ENCODE assay signal across 16 mouse cellular contexts in the genomic region with DNA sequence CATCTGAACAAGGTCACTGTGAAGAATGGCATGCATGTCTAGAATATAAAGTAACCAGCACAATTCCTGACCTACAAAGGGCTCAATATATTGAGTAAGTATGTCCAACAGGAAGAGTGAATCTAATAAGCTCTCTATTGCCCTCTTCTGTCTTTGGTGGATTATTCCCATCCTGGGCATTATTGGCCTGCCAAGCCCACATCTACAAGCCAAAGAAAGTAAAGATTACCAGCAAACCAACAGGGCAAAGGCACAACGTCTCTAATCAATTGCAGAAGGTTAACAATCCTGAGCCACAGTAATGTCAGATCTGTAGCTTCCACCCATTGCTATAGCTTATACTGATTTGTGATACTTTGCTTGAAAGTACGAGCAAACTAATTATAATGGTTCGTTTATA. TPM values are rescaled to one million over a fixed set of nuclear protein-coding genes. Genes with fewer than 3 reads are reported as not detected.
A peak's percentile ranks its signal among the peaks of the same experiment; 100 is the strongest.
DNase-seq lines count a peak whose midpoint lies in the region; ATAC-seq and TF ChIP-seq lines count a peak whose summit lies in the region.
"Had no signal": no experiment of that assay in that cellular context is flagged by ENCODE, and none has a peak within 500 bp of the region (broad histone marks: within the 10 kb centered on the region; RNA-seq: fewer than 3 reads in every experiment).

No protein-coding gene starts in this region.

- peak; percentile 9; the same call in 1 of the 2 replicates for TF ChIP-seq CTCF in gastrocnemius, adult 2 months (IDR thresholded peaks at IDR 0.05)
- TF ChIP-seq CTCF in kidney, postnatal 0 days (IDR thresholded peaks at IDR 0.05; ENCODE audit: low read depth): peak; percentile 38; the same call in 1 of the 2 replicates
- peak; percentile 46 for TF ChIP-seq CTCF in liver, postnatal 0 days (IDR thresholded peaks at IDR 0.05; ENCODE audit: low read depth)

- peak overlapping the region; percentile 85 for H3K27ac ChIP-seq in gastrocnemius, adult 2 months
- no peak overlapping the region for H3K27ac ChIP-seq in kidney, postnatal 0 days
- no peak overlapping the region for H3K27ac ChIP-seq in kidney, embryonic 14.5 days (ENCODE audit: low read depth, low read length)
- H3K27ac ChIP-seq in liver, postnatal 0 days (ENCODE audit: low read depth): 0 out of 2 replicates have a peak overlapping the region, but pooled peaks have one; percentile 100
- H3K27ac ChIP-seq: embryonic facial prominence, embryonic 15.5 days; hindbrain, embryonic 10.5 days; limb, embryonic 10.5 days; neural tube, embryonic 12.5 days had no signal

- no peaks in the 10 kb centered on the region for H3K27me3 ChIP-seq in kidney, postnatal 0 days (ENCODE audit: insufficient read depth, low read length)
- H3K27me3 ChIP-seq in kidney, embryonic 14.5 days (ENCODE audit: control insufficient read depth, insufficient read depth, low read length): no peaks in the 10 kb centered on the region
- no peaks in the 10 kb centered on the region for H3K27me3 ChIP-seq in liver, postnatal 0 days (ENCODE audit: insufficient read depth, low read length)
- H3K27me3 ChIP-seq: embryonic facial prominence, embryonic 15.5 days; neural tube, embryonic 12.5 days had no signal

- intact Hi-C loops in gastrocnemius, adult 2 months (cut with DNase I): no loop called here

- no peak for TF ChIP-seq EP300 in liver, postnatal 0 days (IDR thresholded peaks at IDR 0.05; ENCODE audit: low read depth)

- no peak for DNase-seq in gastrocnemius, adult 2 months
- no peak for DNase-seq in gastrocnemius, adult 18-20 months (ENCODE audit: low spot score)
- no peak for DNase-seq in kidney, postnatal 0 days (ENCODE audit: low spot score)
- DNase-seq in NIH3T3 (ENCODE audit: low read depth): peak; percentile 32
- no peak for DNase-seq in liver, postnatal 0 days
- no peak for DNase-seq in right cerebral cortex, postnatal 14 days
- no peak for DNase-seq in ovary, postnatal 36 days (ENCODE audit: low spot score)
- DNase-seq: cerebellum, postnatal 10 days; kidney, postnatal 4 days; right cerebral cortex, postnatal 25 days; thymus, postnatal 14 days had no signal

- H3K36me3 ChIP-seq in kidney, postnatal 0 days (ENCODE audit: insufficient read depth, low read length): 0 out of 2 replicates have a peak, but pooled peaks cover 5% of the 10 kb centered on the region
- peaks cover 12% of the 10 kb centered on the region; the same call in 1 of the 2 replicates for H3K36me3 ChIP-seq in kidney, embryonic 14.5 days (ENCODE audit: control insufficient read depth, insufficient read depth, low read length)
- peaks cover 62% of the 10 kb centered on the region for H3K36me3 ChIP-seq in liver, postnatal 0 days (replicated peaks; ENCODE audit: insufficient read depth, low read length)

- ATAC-seq in kidney, postnatal 0 days (replicated peaks; ENCODE audit: low FRiP score, low read depth): no peak
- ATAC-seq in kidney, embryonic 14.5 days (ENCODE audit: low FRiP score, low TSS enrichment): no peak
- no peak for ATAC-seq in liver, postnatal 0 days

- peak overlapping the region; percentile 63 for H3K4me3 ChIP-seq in gastrocnemius, adult 2 months
- no peak overlapping the region for H3K4me3 ChIP-seq in kidney, postnatal 0 days (replicated peaks; ENCODE audit: low read depth, low read length)
- H3K4me3 ChIP-seq in kidney, embryonic 14.5 days (ENCODE audit: low read length): no peak overlapping the region
- H3K4me3 ChIP-seq in liver, postnatal 0 days (ENCODE audit: low read depth, low read length): peak overlapping the region; percentile 81
- H3K4me3 ChIP-seq: embryonic facial prominence, embryonic 15.5 days; hindbrain, embryonic 10.5 days; limb, embryonic 10.5 days; neural tube, embryonic 12.5 days had no signal

- no peak overlapping the region for H3K9ac ChIP-seq in kidney, postnatal 0 days (ENCODE audit: low read depth, low read length)
- no peak overlapping the region for H3K9ac ChIP-seq in kidney, embryonic 14.5 days (ENCODE audit: low read depth, low read length)
- no peak overlapping the region; the same call in 1 of the 2 replicates for H3K9ac ChIP-seq in liver, postnatal 0 days (replicated peaks)
- H3K9ac ChIP-seq: embryonic facial prominence, embryonic 15.5 days; neural tube, embryonic 12.5 days had no signal

- H3K9me3 ChIP-seq in kidney, postnatal 0 days (replicated peaks; ENCODE audit: low read length): no peaks in the 10 kb centered on the region
- no peaks in the 10 kb centered on the region for H3K9me3 ChIP-seq in kidney, embryonic 14.5 days (ENCODE audit: control insufficient read depth, low read length)
- H3K9me3 ChIP-seq in liver, postnatal 0 days (ENCODE audit: low read length): no peaks in the 10 kb centered on the region
- H3K9me3 ChIP-seq: embryonic facial prominence, embryonic 15.5 days; hindbrain, embryonic 10.5 days; limb, embryonic 10.5 days; neural tube, embryonic 12.5 days had no signal

- peaks cover 18% of the 10 kb centered on the region for H3K4me1 ChIP-seq in kidney, postnatal 0 days (replicated peaks; ENCODE audit: insufficient read depth, low read length)
- H3K4me1 ChIP-seq in kidney, embryonic 14.5 days (ENCODE audit: control insufficient read depth, insufficient read depth, low read length): 0 out of 2 replicates have a peak, but pooled peaks cover 10% of the 10 kb centered on the region
- H3K4me1 ChIP-seq in liver, postnatal 0 days (ENCODE audit: insufficient read depth): peaks cover 48% of the 10 kb centered on the region

- H3K4me2 ChIP-seq in kidney, postnatal 0 days (ENCODE audit: low read length): no peak overlapping the region
- no peak overlapping the region for H3K4me2 ChIP-seq in kidney, embryonic 14.5 days (replicated peaks; ENCODE audit: low read depth, low read length)
- H3K4me2 ChIP-seq in liver, postnatal 0 days (ENCODE audit: low read depth, low read length): peak overlapping the region; percentile 73
- H3K4me2 ChIP-seq: embryonic facial prominence, embryonic 15.5 days; neural tube, embryonic 12.5 days had no signal

- WGBS in kidney, postnatal 0 days: 81% methylated on average over 3 of the region's 3 CpGs
- 89% methylated on average over 3 of the region's 3 CpGs for WGBS in kidney, embryonic 14.5 days
- 54% methylated on average over 3 of the region's 3 CpGs for WGBS in liver, postnatal 0 days (ENCODE audit: insufficient replicate concordance)

RNA-seq across cellular contexts. Expression of a gene that starts 4.4 kb away (rescaled TPM):
- total RNA-seq in gastrocnemius, adult 2 months (2021): 100 to 1,000 TPM; 118 to 147 TPM
- total RNA-seq in gastrocnemius, adult 18-20 months (2021): 100 to 1,000 TPM; 103 to 119 TPM
- polyA plus RNA-seq in kidney, postnatal 0 days (2015; fragmentation: Nextera tagmentation; extraction: Ambion mirVana): 66.6 and 72.5 TPM in 2 replicates
- 35.4 and 43.0 TPM in 2 replicates for polyA plus RNA-seq in kidney, embryonic 14.5 days (2014; fragmentation: Nextera tagmentation; extraction: Ambion mirVana)
- polyA plus RNA-seq in liver, postnatal 0 days (2015; fragmentation: Nextera tagmentation; extraction: Ambion mirVana): 79.9 and 92.7 TPM in 2 replicates

RNA-seq across cellular contexts. Expression of a gene that starts 17.7 kb away (rescaled TPM):
- total RNA-seq in gastrocnemius, adult 2 months (2021): 100 to 1,000 TPM in 1 of 2 experiments, 10 to 100 TPM in 1; 93.9 to 125 TPM
- 100 to 1,000 TPM; 113 to 126 TPM for total RNA-seq in gastrocnemius, adult 18-20 months (2021)
- polyA plus RNA-seq in kidney, postnatal 0 days (2015; fragmentation: Nextera tagmentation; extraction: Ambion mirVana): 179 and 198 TPM in 2 replicates
- polyA plus RNA-seq in kidney, embryonic 14.5 days (2014; fragmentation: Nextera tagmentation; extraction: Ambion mirVana): 187 and 203 TPM in 2 replicates
- polyA plus RNA-seq in liver, postnatal 0 days (2015; fragmentation: Nextera tagmentation; extraction: Ambion mirVana): 84.9 and 85.0 TPM in 2 replicates

RNA-seq across cellular contexts. Expression of a gene that starts 38.4 kb away (rescaled TPM):
- 1 to 10 TPM; 3.4 to 5.3 TPM for total RNA-seq in gastrocnemius, adult 2 months (2021)
- 1 to 10 TPM; 4.2 to 4.9 TPM for total RNA-seq in gastrocnemius, adult 18-20 months (2021)
- 18.1 and 19.7 TPM in 2 replicates for polyA plus RNA-seq in kidney, postnatal 0 days (2015; fragmentation: Nextera tagmentation; extraction: Ambion mirVana)
- 16.0 and 40.3 TPM in 2 replicates for polyA plus RNA-seq in kidney, embryonic 14.5 days (2014; fragmentation: Nextera tagmentation; extraction: Ambion mirVana)
- polyA plus RNA-seq in liver, postnatal 0 days (2015; fragmentation: Nextera tagmentation; extraction: Ambion mirVana): 6.7 and 9.5 TPM in 2 replicates

Comparison
In these comparisons a context has a peak if more than half of its experiments do, and no peak if none do; other contexts are left out.
1. H3K27ac ChIP-seq: peak in gastrocnemius, adult 2 months (single experiment) and liver, postnatal 0 days (single experiment); none in kidney, postnatal 0 days (single experiment) and kidney, embryonic 14.5 days (single experiment).
2. H3K4me3 ChIP-seq: peak in gastrocnemius, adult 2 months (single experiment) and liver, postnatal 0 days (single experiment); none in kidney, postnatal 0 days (single experiment) and kidney, embryonic 14.5 days (single experiment).
3. Peak in every context shown above with its lines, with median percentiles within 50 percentile points of each other: CTCF ChIP-seq.